In the genomic region with DNA sequence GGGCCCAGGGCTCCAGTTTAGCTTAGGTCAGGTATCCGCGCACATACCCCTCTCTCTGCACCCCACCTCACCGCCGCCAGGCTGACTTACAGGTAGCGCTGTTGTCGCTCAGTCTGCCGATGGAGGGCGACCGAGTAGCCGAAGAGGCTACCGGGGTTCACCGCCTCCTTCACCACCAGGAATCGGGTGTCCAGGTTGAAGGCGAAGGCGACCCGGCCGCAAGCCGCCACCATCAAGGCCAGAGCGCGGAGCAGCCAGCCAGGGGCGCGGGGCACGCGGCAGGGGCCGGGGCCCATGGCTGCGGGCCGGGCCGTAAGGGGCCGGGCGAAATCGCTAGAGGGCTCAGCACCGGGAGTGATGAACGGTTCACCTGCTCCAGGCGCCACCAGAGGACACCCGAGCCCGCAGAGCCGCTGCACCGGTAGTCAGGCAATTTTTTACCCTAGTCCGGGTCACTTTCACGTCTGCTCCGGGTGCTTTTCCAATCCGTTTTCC, we compare ENCODE assay signal across 9 mouse cellular contexts. TPM values are rescaled to one million over a fixed set of nuclear protein-coding genes. Genes with fewer than 3 reads are reported as not detected.
DNase-seq lines count a peak whose midpoint lies in the region; TF ChIP-seq lines count a peak whose summit lies in the region.
"Had no signal": no experiment of that assay in that cellular context is flagged by ENCODE, and none has a peak within 500 bp of the region (broad histone marks: within the 10 kb centered on the region; RNA-seq: fewer than 3 reads in every experiment).

No protein-coding gene starts in this region.

- TF ChIP-seq POLR2A in ES-Bruce4 (IDR thresholded peaks at IDR 0.05; ENCODE audit: insufficient read depth, low read length) = no peak
- no peak for TF ChIP-seq POLR2A in embryonic fibroblast, embryonic 13.5 days (IDR thresholded peaks at IDR 0.05; ENCODE audit: low read depth, low read length)

- H3K27me3 ChIP-seq in ES-Bruce4 (ENCODE audit: control insufficient read depth, insufficient read depth, low read length, poor library complexity, severe bottlenecking) = no peaks in the 10 kb centered on the region

- peak overlapping the region; percentile 81 for H3K9ac ChIP-seq in ES-Bruce4 (ENCODE audit: low read depth, poor library complexity, severe bottlenecking)

- H3K27ac ChIP-seq in ES-Bruce4 (ENCODE audit: insufficient read depth, low read length) = 0 out of 2 replicates have a peak overlapping the region, but pooled peaks have one; percentile 5
- no peak overlapping the region for H3K27ac ChIP-seq in embryonic fibroblast, embryonic 13.5 days (ENCODE audit: insufficient read depth, low read length)

- peak overlapping the region; percentile 74 for H3K4me3 ChIP-seq in ES-Bruce4 (ENCODE audit: low read depth, low read length)
- peak overlapping the region; percentile 71 for H3K4me3 ChIP-seq in embryonic fibroblast, embryonic 13.5 days (ENCODE audit: insufficient read depth, low read length)

- H3K36me3 ChIP-seq in ES-Bruce4 (ENCODE audit: control insufficient read depth, insufficient read depth, low read length, poor library complexity, severe bottlenecking) = no peaks in the 10 kb centered on the region

- peak; percentile 67 for DNase-seq in adrenal gland, postnatal 25 days
- peak; percentile 67 for DNase-seq in heart, postnatal 4 days
- peak; percentile 13 for DNase-seq in layer of hippocampus, adult 9-11 months
- peak; percentile 71 for DNase-seq in lung, postnatal 10 days
- peak; percentile 24 for DNase-seq in retina, postnatal 7 days (ENCODE audit: low read depth, low spot score)
- DNase-seq in ovary, postnatal 14 days (ENCODE audit: low spot score) = no peak

- H3K9me3 ChIP-seq in ES-Bruce4 (replicated peaks; ENCODE audit: control insufficient read depth, insufficient read depth, low read length, poor library complexity, severe bottlenecking) = no peaks in the 10 kb centered on the region

- no peak for TF ChIP-seq EP300 in ES-Bruce4 (IDR thresholded peaks at IDR 0.05; ENCODE audit: insufficient read depth, low read depth, low read length)

- peak; percentile 47 for TF ChIP-seq CTCF in ES-Bruce4 (IDR thresholded peaks at IDR 0.05; ENCODE audit: low read depth, low read length)
- peak; percentile 60; the same call in 1 of the 2 replicates for TF ChIP-seq CTCF in embryonic fibroblast, embryonic 13.5 days (IDR thresholded peaks at IDR 0.05; ENCODE audit: borderline replicate concordance, insufficient read depth, low read length)

- H3K4me1 ChIP-seq in ES-Bruce4 (ENCODE audit: control insufficient read depth, insufficient read depth, low read length) = peaks cover 14% of the 10 kb centered on the region
- H3K4me1 ChIP-seq in embryonic fibroblast, embryonic 13.5 days (ENCODE audit: control insufficient read depth, insufficient read depth, low read length) = no peaks in the 10 kb centered on the region; the same call in 1 of the 2 replicates

RNA-seq across cellular contexts. Expression of a gene that starts 0.5 kb away (rescaled TPM):
- polyA plus RNA-seq in ES-Bruce4 (2011; ENCODE audit: insufficient read depth, insufficient read length, low read depth, missing spikeins) = 86.4 and 92.1 TPM in 2 replicates
- total RNA-seq in adrenal gland, postnatal 25 days (2021) = 36.8 and 40.7 TPM in 2 replicates
- polyA plus RNA-seq in embryonic fibroblast, embryonic 13.5 days (2011; ENCODE audit: insufficient read length, low read depth, missing spikeins) = 6.9 and 12.8 TPM in 2 replicates
- total RNA-seq in heart, postnatal 4 days (2021) = 10 to 100 TPM; 16.1 to 16.4 TPM

RNA-seq across cellular contexts. Expression of a gene that starts 34.9 kb away (rescaled TPM):
- 9.4 and 9.5 TPM in 2 replicates for polyA plus RNA-seq in ES-Bruce4 (2011; ENCODE audit: insufficient read depth, insufficient read length, low read depth, missing spikeins)
- total RNA-seq in adrenal gland, postnatal 25 days (2021) = 82.9 and 86.4 TPM in 2 replicates
- polyA plus RNA-seq in embryonic fibroblast, embryonic 13.5 days (2011; ENCODE audit: insufficient read length, low read depth, missing spikeins) = 8.6 and 10.0 TPM in 2 replicates
- total RNA-seq in heart, postnatal 4 days (2021) = 100 to 1,000 TPM; 178 to 200 TPM

RNA-seq across cellular contexts. Expression of a gene that starts 43.8 kb away (rescaled TPM):
- polyA plus RNA-seq in ES-Bruce4 (2011; ENCODE audit: insufficient read depth, insufficient read length, low read depth, missing spikeins) = 9.9 and 11.3 TPM in 2 replicates
- total RNA-seq in adrenal gland, postnatal 25 days (2021) = not detected in 2 replicates
- polyA plus RNA-seq in embryonic fibroblast, embryonic 13.5 days (2011; ENCODE audit: insufficient read length, low read depth, missing spikeins) = 0.19 TPM in 1 of 2 replicates, not detected in the other
- not detected for total RNA-seq in heart, postnatal 4 days (2021)
- total RNA-seq: hematopoietic stem cell, adult 5-6 weeks had no signal
